Mouse (Mus musculus): ENCODE data around the gene Cops3. TPM values are rescaled to one million over a fixed set of nuclear protein-coding genes. Genes with fewer than 3 reads are reported as not detected.

Cops3 gene
- total and polyA plus RNA-seq, 3 experiments: 180 to 198 TPM; not detected in 1

GRCm38 (mm10) chr11:59860467-59860866 is 20.8 kb upstream of the Cops3 start:
- Histone ChIP-seq H3K36me3 (ENCODE audit: control insufficient read depth in 1 of 2, insufficient read depth in 2 of 2, low read length in 2 of 2) (no peaks in the 10 kb centered on the region), H3K9ac (ENCODE audit: control insufficient read depth, low read depth, low read length, poor library complexity, severe bottlenecking) (no peak overlapping the region), H3K9me3 (replicated peaks; ENCODE audit: insufficient read depth, low read length) (no peaks in the 10 kb centered on the region), H3K27ac (ENCODE audit: control insufficient read depth, low read depth, low read length) (no peak overlapping the region), H3K4me1 (ENCODE audit: control insufficient read depth in 1 of 2, insufficient read depth in 2 of 2, low read length in 2 of 2) (no peaks in the 10 kb centered on the region), H3K4me3 (ENCODE audit: control insufficient read depth in 1 of 2, insufficient read depth in 1 of 2, low read depth in 2 of 2, low read length in 2 of 2) (no peak overlapping the region), H3K27me3 (ENCODE audit: control insufficient read depth in 1 of 2, insufficient read depth in 2 of 2, low read length in 2 of 2) (no peaks in the 10 kb centered on the region), H3K79me2 (ENCODE audit: control insufficient read depth, insufficient read depth, low read length, poor library complexity) (no peaks in the 10 kb centered on the region)
- no peak for DNase-seq (ENCODE audit: low read depth, low spot score)
- no peak for TF ChIP-seq POLR2A (IDR thresholded peaks at IDR 0.05; ENCODE audit: control insufficient read depth in 1 of 2, insufficient read depth in 1 of 2, low read depth in 1 of 2, low read length in 2 of 2, poor library complexity in 1 of 2)
- TF ChIP-seq SMC3 (IDR thresholded peaks at IDR 0.05; ENCODE audit: low read depth, low read length): no peak
- no peak for TF ChIP-seq ZNF384 (IDR thresholded peaks at IDR 0.05; ENCODE audit: low read depth, low read length)
- no peak for TF ChIP-seq RCOR1 (IDR thresholded peaks at IDR 0.05; ENCODE audit: low read depth, low read length)
- no peak for TF ChIP-seq USF2 (IDR thresholded peaks at IDR 0.05; ENCODE audit: borderline replicate concordance in 1 of 2, insufficient read depth in 1 of 2, low read depth in 1 of 2, low read length in 2 of 2)
- TF ChIP-seq CTCF (IDR thresholded peaks at IDR 0.05 in 2 of 3, conservative IDR thresholded peaks at IDR 0.05 in 1 of 3; ENCODE audit: control insufficient read depth in 1 of 3, insufficient read depth in 1 of 3, low read depth in 2 of 3, low read length in 3 of 3, poor library complexity in 1 of 3, severe bottlenecking in 1 of 3): no peak
- no peak for TF ChIP-seq MEF2A (IDR thresholded peaks at IDR 0.05; ENCODE audit: extremely low read depth, insufficient replicate concordance, low read depth, low read length, poor library complexity, severe bottlenecking)
- TF ChIP-seq SIN3A (IDR thresholded peaks at IDR 0.05; ENCODE audit: low read length): no peak
- TF ChIP-seq CHD2 (IDR thresholded peaks at IDR 0.05; ENCODE audit: low read length): no peak
- TF ChIP-seq MAFK (IDR thresholded peaks at IDR 0.05; ENCODE audit: borderline replicate concordance, low read depth, low read length): no peak
- TF ChIP-seq RAD21 (IDR thresholded peaks at IDR 0.05; ENCODE audit: low read depth, low read length): no peak
- no peak for TF ChIP-seq KAT2A (conservative IDR thresholded peaks at IDR 0.05; ENCODE audit: low read depth, low read length)
- no peak for TF ChIP-seq NRF1 (IDR thresholded peaks at IDR 0.05; ENCODE audit: insufficient read depth, low read depth, low read length, poor library complexity, severe bottlenecking)

- Histone ChIP-seq H3K9ac (ENCODE audit: control insufficient read depth, low read depth, low read length, poor library complexity, severe bottlenecking) (no peak overlapping the region), H3K36me3 (ENCODE audit: control insufficient read depth in 1 of 2, insufficient read depth in 2 of 2, low read length in 2 of 2) (peaks cover 0 to 5% of the 10 kb centered on the region in 2 experiments; a peak in 2 of 4 replicates), H3K9me3 (replicated peaks; ENCODE audit: insufficient read depth, low read length) (no peaks in the 10 kb centered on the region), H3K4me3 (ENCODE audit: control insufficient read depth in 1 of 2, insufficient read depth in 1 of 2, low read depth in 2 of 2, low read length in 2 of 2) (no peak overlapping the region), H3K79me2 (ENCODE audit: control insufficient read depth, insufficient read depth, low read length, poor library complexity) (peaks cover 4% of the 10 kb centered on the region), H3K4me1 (ENCODE audit: control insufficient read depth in 1 of 2, insufficient read depth in 2 of 2, low read length in 2 of 2) (peaks cover 4 to 8% of the 10 kb centered on the region in 2 experiments; a peak in 3 of 4 replicates), H3K27ac (ENCODE audit: control insufficient read depth, low read depth, low read length) (no peak overlapping the region), H3K27me3 (ENCODE audit: control insufficient read depth in 1 of 2, insufficient read depth in 2 of 2, low read length in 2 of 2) (no peaks in the 10 kb centered on the region)
- TF ChIP-seq UBTF (IDR thresholded peaks at IDR 0.05; ENCODE audit: borderline replicate concordance, insufficient read depth, low read depth, low read length) (no peak), HCFC1 (IDR thresholded peaks at IDR 0.05; ENCODE audit: low read depth, low read length) (no peak), E2F4 (IDR thresholded peaks at IDR 0.05; ENCODE audit: borderline replicate concordance, low read depth, low read length) (no peak), RCOR1 (IDR thresholded peaks at IDR 0.05; ENCODE audit: low read depth, low read length) (no peak), USF1 (IDR thresholded peaks at IDR 0.05; ENCODE audit: low read depth, low read length) (no peak), ZNF384 (IDR thresholded peaks at IDR 0.05; ENCODE audit: low read depth, low read length) (no peak)
- DNase-seq (ENCODE audit: low read depth, low spot score): no peak
Measured at GRCm38 (mm10) chr11:59852865-59853264, 13.2 kb upstream of the Cops3 start.

Measured in MEL (cell line).